Mouse (Mus musculus): ENCODE measurements around the gene Il2. TPM values are rescaled to one million over a fixed set of nuclear protein-coding genes. Genes with fewer than 3 reads are reported as not detected.
A peak's percentile ranks its signal among the peaks of the same experiment; 100 is the strongest.

Il2 gene
- total RNA-seq, 2 experiments from 2014 or later = not detected

GRCm38 (mm10) chr3:37084860-37085259 is 40.9 kb downstream of the Il2 start:
- intact Hi-C loops (cut with DNase I) = no loop called here
- no peak for DNase-seq (ENCODE audit: low spot score)

- peak; percentile 45 for DNase-seq (ENCODE audit: low spot score)
- intact Hi-C loops (cut with DNase I) = loop anchor here (1.0 kb wide), 1 partner anchor 130 kb away; no protein-coding TSS in a partner anchor
Measured at GRCm38 (mm10) chr3:37073211-37073610, 52.5 kb downstream of the Il2 start.

Other genes starting within 250 kb of the Il2 start
- not detected for gene Adad1, start 62.4 kb downstream of the Il2 start, total RNA-seq (2021)
- not detected for gene Il21, start 106.7 kb upstream of the Il2 start, total RNA-seq (2021)
- gene Bbs12, start 186.6 kb upstream of the Il2 start, total RNA-seq (2021) = 1 to 10 TPM in 1 of 2 experiments, under 1 TPM in 1; 0.95 to 1.1 TPM
- under 1 TPM; 0.20 to 0.49 TPM for gene Cetn4, start 186.7 kb upstream of the Il2 start, total RNA-seq (2021)
- 10 to 100 TPM in 1 of 2 experiments, 1 to 10 TPM in 1; 5.5 to 11.3 TPM for gene Fgf2, start 222.4 kb upstream of the Il2 start, total RNA-seq (2021)

All from heart, postnatal 25 days (tissue).